Mouse (Mus musculus): ENCODE data around the gene Tmem156. TPM values are rescaled to one million over a fixed set of nuclear protein-coding genes. Genes with fewer than 3 reads are reported as not detected.

Gene Tmem156
- total and polyA plus RNA-seq, 3 experiments: 7.3 to 16.6 (median 15.8) TPM

- Histone ChIP-seq H3K27ac (ENCODE audit: insufficient read depth, low read depth) (no peak overlapping the region), H3K9me3 (replicated peaks; ENCODE audit: low read length) (no peaks in the 10 kb centered on the region), H3K4me1 (ENCODE audit: control insufficient read depth in 1 of 2, insufficient read depth in 2 of 2) (peaks cover 2 to 11% of the 10 kb centered on the region in 2 experiments; a peak in 3 of 4 replicates), H3K36me3 (replicated peaks in 1 of 2; ENCODE audit: control insufficient read depth in 1 of 2, insufficient read depth in 1 of 2, low read length in 1 of 2) (no peaks in the 10 kb centered on the region), H3K4me2 (ENCODE audit: insufficient read depth, low read depth, poor library complexity, severe bottlenecking) (no peak overlapping the region), H3K79me2 (replicated peaks; ENCODE audit: control insufficient read depth, extremely low read depth, insufficient read depth, poor library complexity, severe bottlenecking) (no peaks in the 10 kb centered on the region), H3K27me3 (replicated peaks) (no peaks in the 10 kb centered on the region), H3K4me3 (replicated peaks in 1 of 3; ENCODE audit: low read depth in 2 of 3, low read length in 2 of 3, poor library complexity in 1 of 3) (no peak overlapping the region), H3K9ac (ENCODE audit: insufficient read depth, low read depth) (no peak overlapping the region)
- dilution Hi-C loops (cut with MboI; ENCODE audit: extremely low pct_ligation_motif_present, extremely low pct_unique_long_range_greater_than_20kb, low sequenced_read_pairs) (no loop called here), in situ Hi-C loops (cut with MboI; ENCODE audit: low pct_ligation_motif_present, low pct_unique_long_range_greater_than_20kb, low sequenced_read_pairs) (no loop called here)
- peak; percentile 13 for DNase-seq (ENCODE audit: extremely low read depth)
- TF ChIP-seq USF1 (IDR thresholded peaks at IDR 0.05; ENCODE audit: low read depth, low read length): no peak
- TF ChIP-seq CTCF (conservative IDR thresholded peaks at IDR 0.05 in 1 of 2, IDR thresholded peaks at IDR 0.05 in 1 of 2; ENCODE audit: low read depth in 2 of 2, low read length in 2 of 2): peak; percentile 31 to 54; a peak in 3 of 4 replicates
- TF ChIP-seq SMC3 (IDR thresholded peaks at IDR 0.05; ENCODE audit: low read depth, low read length): peak; percentile 34
- no peak for TF ChIP-seq NRF1 (IDR thresholded peaks at IDR 0.05; ENCODE audit: low read depth, low read length)
- peak; percentile 22 for TF ChIP-seq RAD21 (IDR thresholded peaks at IDR 0.05; ENCODE audit: low read depth, low read length)
These were observed 51.5 kb downstream of the Tmem156 start for GRCm38 (mm10) chr5:65040463-65040862.

GRCm38 (mm10) chr5:65038811-65039571, 52.9 kb downstream of the Tmem156 start:
- DNase-seq (ENCODE audit: extremely low read depth): no peak
- Histone ChIP-seq H3K4me1 (ENCODE audit: control insufficient read depth in 1 of 2, insufficient read depth in 2 of 2) (peaks cover 2 to 15% of the 10 kb centered on the region in 2 experiments; a peak in 3 of 4 replicates), H3K4me3 (replicated peaks in 1 of 3; ENCODE audit: low read depth in 2 of 3, low read length in 2 of 3, poor library complexity in 1 of 3) (no peak overlapping the region), H3K36me3 (replicated peaks in 1 of 2; ENCODE audit: control insufficient read depth in 1 of 2, insufficient read depth in 1 of 2, low read length in 1 of 2) (no peaks in the 10 kb centered on the region), H3K27me3 (replicated peaks) (no peaks in the 10 kb centered on the region), H3K79me2 (replicated peaks; ENCODE audit: control insufficient read depth, extremely low read depth, insufficient read depth, poor library complexity, severe bottlenecking) (no peaks in the 10 kb centered on the region), H3K9ac (ENCODE audit: insufficient read depth, low read depth) (no peak overlapping the region), H3K27ac (ENCODE audit: insufficient read depth, low read depth) (no peak overlapping the region), H3K9me3 (replicated peaks; ENCODE audit: low read length) (no peaks in the 10 kb centered on the region), H3K4me2 (ENCODE audit: insufficient read depth, low read depth, poor library complexity, severe bottlenecking) (peak overlapping the region; percentile 33; the same call in 1 of the 2 replicates)
- TF ChIP-seq MAZ (IDR thresholded peaks at IDR 0.05; ENCODE audit: low read depth, low read length): no peak
- no peak for TF ChIP-seq TCF12 (IDR thresholded peaks at IDR 0.05; ENCODE audit: low read depth, low read length)
- TF ChIP-seq IRF4 (IDR thresholded peaks at IDR 0.05; ENCODE audit: low read depth, low read length): no peak
- TF ChIP-seq MAX (IDR thresholded peaks at IDR 0.05; ENCODE audit: low read length): no peak
- in situ Hi-C loops (cut with MboI; ENCODE audit: low pct_ligation_motif_present, low pct_unique_long_range_greater_than_20kb, low sequenced_read_pairs): no loop called here
- dilution Hi-C loops (cut with MboI; ENCODE audit: extremely low pct_ligation_motif_present, extremely low pct_unique_long_range_greater_than_20kb, low sequenced_read_pairs): no loop called here

GRCm38 (mm10) chr5:65038305-65038704, 53.6 kb downstream of the Tmem156 start:
- H3K27ac ChIP-seq (ENCODE audit: insufficient read depth, low read depth): no peak overlapping the region
- H3K4me2 ChIP-seq (ENCODE audit: insufficient read depth, low read depth, poor library complexity, severe bottlenecking): peak overlapping the region; percentile 33; the same call in 1 of the 2 replicates
- no peak for TF ChIP-seq IRF4 (IDR thresholded peaks at IDR 0.05; ENCODE audit: low read depth, low read length)
- TF ChIP-seq POLR2A (IDR thresholded peaks at IDR 0.05; ENCODE audit: low read depth, low read length): no peak
- no peak for TF ChIP-seq USF2 (conservative IDR thresholded peaks at IDR 0.05; ENCODE audit: low read depth, low read length)
- no peak for TF ChIP-seq CHD1 (IDR thresholded peaks at IDR 0.05; ENCODE audit: low read depth, low read length)
- TF ChIP-seq CTCF (conservative IDR thresholded peaks at IDR 0.05 in 1 of 2, IDR thresholded peaks at IDR 0.05 in 1 of 2; ENCODE audit: low read depth in 2 of 2, low read length in 2 of 2): no peak
- TF ChIP-seq ZNF384 (IDR thresholded peaks at IDR 0.05; ENCODE audit: low read depth, low read length): no peak
- TF ChIP-seq JUND (conservative IDR thresholded peaks at IDR 0.05; ENCODE audit: low read depth, low read length): no peak
- TF ChIP-seq HCFC1 (IDR thresholded peaks at IDR 0.05; ENCODE audit: low read depth, low read length): no peak
- TF ChIP-seq MAX (IDR thresholded peaks at IDR 0.05; ENCODE audit: low read length): no peak
- TF ChIP-seq MXI1 (IDR thresholded peaks at IDR 0.05; ENCODE audit: low read depth, low read length): no peak
- TF ChIP-seq SIN3A (IDR thresholded peaks at IDR 0.05; ENCODE audit: low read length): no peak
- no peaks in the 10 kb centered on the region for H3K36me3 ChIP-seq (replicated peaks in 1 of 2; ENCODE audit: control insufficient read depth in 1 of 2, insufficient read depth in 1 of 2, low read length in 1 of 2)
- H3K27me3 ChIP-seq (replicated peaks): no peaks in the 10 kb centered on the region
- no peaks in the 10 kb centered on the region for H3K79me2 ChIP-seq (replicated peaks; ENCODE audit: control insufficient read depth, extremely low read depth, insufficient read depth, poor library complexity, severe bottlenecking)
- dilution Hi-C loops (cut with MboI; ENCODE audit: extremely low pct_ligation_motif_present, extremely low pct_unique_long_range_greater_than_20kb, low sequenced_read_pairs): no loop called here
- H3K9me3 ChIP-seq (replicated peaks; ENCODE audit: low read length): no peaks in the 10 kb centered on the region
- no peak for DNase-seq (ENCODE audit: extremely low read depth)
- peaks cover 6 to 19% of the 10 kb centered on the region in 2 experiments; a peak in 3 of 4 replicates for H3K4me1 ChIP-seq (ENCODE audit: control insufficient read depth in 1 of 2, insufficient read depth in 2 of 2)
- no peak overlapping the region for H3K9ac ChIP-seq (ENCODE audit: insufficient read depth, low read depth)
- H3K4me3 ChIP-seq (replicated peaks in 1 of 3; ENCODE audit: low read depth in 2 of 3, low read length in 2 of 3, poor library complexity in 1 of 3): no peak overlapping the region
- in situ Hi-C loops (cut with MboI; ENCODE audit: low pct_ligation_motif_present, low pct_unique_long_range_greater_than_20kb, low sequenced_read_pairs): no loop called here

All from CH12.LX (cell line).